Mouse (Mus musculus) limb, embryonic 11.5 days (tissue): ENCODE measurements around the gene Il18bp. TPM values are rescaled to one million over a fixed set of nuclear protein-coding genes. Genes with fewer than 3 reads are reported as not detected.

ENCODE experiments used
- ATAC-seq: fragments of 200-750 bp; cut with Nextera tagmentation; 2 replicates; pipeline ENCODE4 v1.8.0; 2017; ENCODE audit warnings: low read depth; ENCODE audit not compliant: insufficient number of reproducible peaks, low FRiP score, low TSS enrichment
- DNase-seq: peaks from one replicate; pipeline ENCODE4 v3.0.0-alpha.2; 2015; ENCODE audit warnings: low spot score
- H3K27ac ChIP-seq: fragments of 300-500 bp; sonication (generic); replicated peaks from 2 replicates; pipeline ENCODE4 v1.5.1; 2014; ENCODE audit warnings: low read depth, mild to moderate bottlenecking, low read length
- H3K27me3 ChIP-seq: fragments of 300-500 bp; sonication (generic); 2 replicates; pipeline ENCODE4 v1.6.1; 2014; ENCODE audit warnings: mild to moderate bottlenecking, low read length, mixed read lengths; ENCODE audit not compliant: control insufficient read depth, insufficient read depth
- H3K36me3 ChIP-seq: fragments of 300-500 bp; sonication (generic); 2 replicates; pipeline ENCODE4 v1.6.1; 2014; ENCODE audit warnings: mild to moderate bottlenecking, low read length, moderate library complexity, mixed read lengths; ENCODE audit not compliant: control insufficient read depth, insufficient read depth
- H3K4me1 ChIP-seq: fragments of 300-500 bp; sonication (generic); 2 replicates; pipeline ENCODE4 v1.6.1; 2014; ENCODE audit warnings: low read length, mixed read lengths; ENCODE audit not compliant: control insufficient read depth, insufficient read depth
- H3K4me2 ChIP-seq: fragments of 300-500 bp; sonication (generic); 2 replicates; pipeline ENCODE4 v1.6.1; 2014; ENCODE audit warnings: low read depth, mild to moderate bottlenecking, moderate library complexity; ENCODE audit not compliant: severe bottlenecking
- H3K4me3 ChIP-seq: fragments of 300-500 bp; sonication (generic); 2 replicates; pipeline ENCODE4 v1.5.1; 2014; ENCODE audit warnings: low read depth, low read length
- H3K9ac ChIP-seq: fragments of 300-500 bp; sonication (generic); 2 replicates; pipeline ENCODE4 v1.6.1; 2014; ENCODE audit warnings: mild to moderate bottlenecking, low read length
- H3K9me3 ChIP-seq: fragments of 300-500 bp; sonication (generic); 2 replicates; pipeline ENCODE4 v1.6.1; 2016; ENCODE audit warnings: low read length; ENCODE audit not compliant: control insufficient read depth
- WGBS: fragments of 180-500 bp; shearing (Covaris S2); extraction: QIAGEN DNeasy Blood & Tissue Kit; methylation state at CpG from one replicate; pipeline ENCODE4 v1.1.7; 2014; 5-methylcytosine and 5-hydroxymethylcytosine counted together
- polyA plus RNA-seq: library from polyadenylated mRNA; unstranded; fragments of >200 nt; fragmentation: Nextera tagmentation; extraction: Ambion mirVana; gene quantifications from 2 replicates; pipeline ENCODE4 v1.2.1, GENCODE M21; 2014

Il18bp gene
- polyA plus RNA-seq, 1 experiment from 2014 or later: 3.1 TPM

- no peak for ATAC-seq
- 94% methylated on average over 15 of the region's 15 CpGs for WGBS
- Histone ChIP-seq H3K9me3 (no peaks in the 10 kb centered on the region), H3K4me2 (no peak overlapping the region), H3K27me3 (no peaks in the 10 kb centered on the region), H3K27ac (no peak overlapping the region), H3K4me3 (no peak overlapping the region), H3K9ac (no peak overlapping the region), H3K4me1 (no peaks in the 10 kb centered on the region), H3K36me3 (peaks cover 62% of the 10 kb centered on the region)
- no peak for DNase-seq
Observed at GRCm38 (mm10) chr7:101999461-102000151, 18.9 kb downstream of the Il18bp start.

GRCm38 (mm10) chr7:101998194-101998927, 20.1 kb downstream of the Il18bp start:
- Histone ChIP-seq H3K9me3 (no peaks in the 10 kb centered on the region), H3K4me1 (no peaks in the 10 kb centered on the region), H3K27ac (no peak overlapping the region), H3K4me3 (no peak overlapping the region), H3K36me3 (peaks cover 65% of the 10 kb centered on the region), H3K9ac (no peak overlapping the region), H3K4me2 (no peak overlapping the region), H3K27me3 (no peaks in the 10 kb centered on the region)
- 69% methylated on average over 14 of the region's 14 CpGs for WGBS
- ATAC-seq: no peak
- DNase-seq: peak; percentile 85

GRCm38 (mm10) chr7:101994241-101994640, 24.2 kb downstream of the Il18bp start:
- H3K36me3 ChIP-seq: peaks cover 43% of the 10 kb centered on the region
- 100% methylated on average over 3 of the region's 3 CpGs for WGBS
- no peak overlapping the region for H3K27ac ChIP-seq

GRCm38 (mm10) chr7:101985081-101985480, 33.4 kb downstream of the Il18bp start:
- H3K27me3 ChIP-seq: no peaks in the 10 kb centered on the region
- peaks cover 14% of the 10 kb centered on the region; the same call in 1 of the 2 replicates for H3K36me3 ChIP-seq
- DNase-seq: no peak
- H3K4me1 ChIP-seq: no peaks in the 10 kb centered on the region
- H3K4me2 ChIP-seq: no peak overlapping the region
- 83% methylated on average over 3 of the region's 3 CpGs for WGBS
- no peak overlapping the region for H3K27ac ChIP-seq
- no peaks in the 10 kb centered on the region for H3K9me3 ChIP-seq
- ATAC-seq: no peak
- H3K9ac ChIP-seq: no peak overlapping the region
- H3K4me3 ChIP-seq: no peak overlapping the region

More at GRCm38 (mm10) chr7:101994241-101994640, 24.2 kb downstream of the Il18bp start:
- no peak overlapping the region for H3K4me3 ChIP-seq
- no peaks in the 10 kb centered on the region for H3K27me3 ChIP-seq
- no peak overlapping the region for H3K4me2 ChIP-seq
- ATAC-seq: no peak
- no peaks in the 10 kb centered on the region for H3K4me1 ChIP-seq
- no peak for DNase-seq
- no peaks in the 10 kb centered on the region for H3K9me3 ChIP-seq
- no peak overlapping the region for H3K9ac ChIP-seq

- Histone ChIP-seq H3K27ac (no peak overlapping the region), H3K4me3 (no peak overlapping the region), H3K4me2 (no peak overlapping the region), H3K4me1 (no peaks in the 10 kb centered on the region), H3K27me3 (no peaks in the 10 kb centered on the region), H3K9ac (no peak overlapping the region), H3K36me3 (peaks cover 6% of the 10 kb centered on the region; the same call in 1 of the 2 replicates), H3K9me3 (no peaks in the 10 kb centered on the region)
- DNase-seq (no peak), ATAC-seq (no peak)
- WGBS: 68% methylated on average over 1 of the region's 1 CpGs
Observed at GRCm38 (mm10) chr7:101982735-101983134, 35.8 kb downstream of the Il18bp start.

GRCm38 (mm10) chr7:101974505-101974904, 44.0 kb downstream of the Il18bp start:
- ATAC-seq (no peak), DNase-seq (no peak)
- 16% methylated on average over 2 of the region's 2 CpGs for WGBS
- peaks cover 26% of the 10 kb centered on the region for H3K4me1 ChIP-seq
- H3K9ac ChIP-seq: no peak overlapping the region
- H3K36me3 ChIP-seq: no peaks in the 10 kb centered on the region; the same call in 1 of the 2 replicates
- H3K9me3 ChIP-seq: no peaks in the 10 kb centered on the region
- no peak overlapping the region for H3K4me2 ChIP-seq
- H3K27me3 ChIP-seq: no peaks in the 10 kb centered on the region
- no peak overlapping the region; the same call in 1 of the 2 replicates for H3K27ac ChIP-seq
- no peak overlapping the region for H3K4me3 ChIP-seq

- ATAC-seq: peak; percentile 29; the same call in 1 of the 2 replicates
- H3K4me1 ChIP-seq: peaks cover 30% of the 10 kb centered on the region
- no peaks in the 10 kb centered on the region for H3K9me3 ChIP-seq
- H3K4me2 ChIP-seq: peak overlapping the region; percentile 39
- H3K9ac ChIP-seq: no peak overlapping the region
- WGBS: 9% methylated on average over 3 of the region's 3 CpGs
- DNase-seq: peak; percentile 62
- no peaks in the 10 kb centered on the region for H3K27me3 ChIP-seq
- peak overlapping the region; percentile 79 for H3K27ac ChIP-seq
- H3K4me3 ChIP-seq: no peak overlapping the region
- H3K36me3 ChIP-seq: no peaks in the 10 kb centered on the region; the same call in 1 of the 2 replicates
Observed at GRCm38 (mm10) chr7:101973730-101974129, 44.8 kb downstream of the Il18bp start.

GRCm38 (mm10) chr7:101971721-101972120, 46.8 kb downstream of the Il18bp start:
- ATAC-seq (no peak), DNase-seq (no peak)
- H3K4me3 ChIP-seq: peak overlapping the region; percentile 79
- peak overlapping the region; percentile 100 for H3K27ac ChIP-seq
- H3K9ac ChIP-seq: peak overlapping the region; percentile 92
- WGBS: 57% methylated on average over 2 of the region's 2 CpGs
- peaks cover 32% of the 10 kb centered on the region for H3K4me1 ChIP-seq
- H3K4me2 ChIP-seq: peak overlapping the region; percentile 71
- no peaks in the 10 kb centered on the region for H3K9me3 ChIP-seq
- H3K27me3 ChIP-seq: no peaks in the 10 kb centered on the region
- H3K36me3 ChIP-seq: no peaks in the 10 kb centered on the region
